Comparison of ENCODE assay signal across 28 mouse cellular contexts in the genomic region with DNA sequence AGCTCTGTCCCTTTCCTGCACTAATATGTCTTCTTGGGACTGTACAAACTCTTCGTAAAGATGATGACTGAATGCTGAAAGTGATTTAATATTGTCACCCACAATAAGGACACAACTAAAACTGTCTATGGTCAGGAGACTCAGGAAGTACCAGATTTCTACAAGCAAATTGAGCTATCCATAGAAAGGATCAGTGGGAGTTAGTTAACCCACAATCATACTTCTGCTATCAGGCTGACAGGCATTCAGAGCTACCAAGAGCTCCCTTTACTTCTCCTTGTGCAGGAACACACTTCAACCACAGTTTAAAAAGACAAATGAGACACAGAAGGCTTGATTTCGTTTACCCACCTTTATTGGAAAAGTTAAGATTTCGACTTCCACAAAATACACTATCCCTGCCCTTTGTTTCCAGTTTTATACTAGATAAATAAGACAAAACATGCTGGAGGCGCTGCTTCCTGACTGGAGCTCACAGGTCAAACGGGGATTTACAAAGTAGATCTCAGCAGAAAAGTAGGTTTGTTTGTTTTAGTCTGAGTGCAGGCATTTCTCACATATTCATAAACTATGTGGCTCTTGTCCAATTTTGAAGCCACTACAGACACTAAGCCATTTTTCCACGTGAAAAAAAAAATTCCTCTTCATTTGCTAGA.
DNase-seq lines count a peak whose midpoint lies in the region; ATAC-seq and TF ChIP-seq lines count a peak whose summit lies in the region.
"Had no signal": no experiment of that assay in that cellular context is flagged by ENCODE, and none has a peak within 500 bp of the region (broad histone marks: within the 10 kb centered on the region; RNA-seq: fewer than 3 reads in every experiment).

No protein-coding gene starts in this region.

- DNase-seq in embryonic facial prominence, embryonic 14.5 days (ENCODE audit: low spot score) = peak; percentile 18
- DNase-seq in embryonic facial prominence, embryonic 10.5 days (ENCODE audit: low spot score) = no peak
- peak; percentile 41 for DNase-seq in lung, embryonic 14.5 days
- no peak for DNase-seq in lung, postnatal 25 days (ENCODE audit: low spot score)
- DNase-seq in midbrain, embryonic 11.5 days (ENCODE audit: low spot score, missing footprints) = peak; percentile 69
- DNase-seq: adrenal gland, adult 2 months; adrenal gland, postnatal 10 days; adrenal gland, postnatal 25 days; B cell, adult 2 months; cerebellum, adult 11 months; cerebellum, adult 18-20 months; cerebellum, adult 8-10 months; cerebellum, adult 9-11 months; cerebellum, postnatal 14 days; cerebellum, postnatal 36 days; embryo, embryonic 11 days had no signal

- TF ChIP-seq CTCF in lung, embryonic 14.5 days (IDR thresholded peaks at IDR 0.05; ENCODE audit: low read depth) = no peak

- H3K9me3 ChIP-seq in embryonic facial prominence, embryonic 14.5 days (ENCODE audit: control insufficient read depth, low read length) = no peaks in the 10 kb centered on the region
- no peaks in the 10 kb centered on the region for H3K9me3 ChIP-seq in embryonic facial prominence, embryonic 10.5 days
- no peaks in the 10 kb centered on the region for H3K9me3 ChIP-seq in lung, embryonic 14.5 days (ENCODE audit: low read depth, low read length)
- no peaks in the 10 kb centered on the region for H3K9me3 ChIP-seq in midbrain, embryonic 11.5 days (ENCODE audit: control insufficient read depth, low read length)
- no peaks in the 10 kb centered on the region for H3K9me3 ChIP-seq in midbrain, embryonic 16.5 days (replicated peaks; ENCODE audit: control insufficient read depth, low read length, poor library complexity, severe bottlenecking)
- no peaks in the 10 kb centered on the region for H3K9me3 ChIP-seq in neural tube, embryonic 15.5 days (replicated peaks)
- H3K9me3 ChIP-seq: embryonic facial prominence, embryonic 12.5 days; embryonic facial prominence, embryonic 15.5 days; forebrain, embryonic 10.5 days; forebrain, embryonic 12.5 days; G1E had no signal

- ATAC-seq in embryonic facial prominence, embryonic 14.5 days (ENCODE audit: low read depth) = no peak
- no peak for ATAC-seq in lung, embryonic 14.5 days (ENCODE audit: insufficient read depth)
- ATAC-seq in midbrain, embryonic 11.5 days (ENCODE audit: low FRiP score) = no peak
- ATAC-seq in midbrain, embryonic 16.5 days = no peak
- no peak for ATAC-seq in neural tube, embryonic 15.5 days (ENCODE audit: low FRiP score)
- ATAC-seq: CD4-positive, CD25-positive, alpha-beta regulatory T cell, adult 4 months; forebrain, embryonic 14.5 days; forebrain, embryonic 16.5 days had no signal

- H3K27ac ChIP-seq in embryonic facial prominence, embryonic 14.5 days (replicated peaks; ENCODE audit: low read depth, low read length) = no peak overlapping the region
- H3K27ac ChIP-seq in embryonic facial prominence, embryonic 10.5 days (replicated peaks) = no peak overlapping the region
- no peak overlapping the region for H3K27ac ChIP-seq in lung, embryonic 14.5 days (ENCODE audit: low read depth)
- H3K27ac ChIP-seq in midbrain, embryonic 11.5 days (ENCODE audit: low read depth, low read length) = no peak overlapping the region
- H3K27ac ChIP-seq in midbrain, embryonic 16.5 days (ENCODE audit: low read length) = no peak overlapping the region
- H3K27ac ChIP-seq in neural tube, embryonic 15.5 days (replicated peaks) = no peak overlapping the region
- H3K27ac ChIP-seq: embryonic facial prominence, embryonic 12.5 days; embryonic facial prominence, embryonic 15.5 days; forebrain, embryonic 10.5 days; forebrain, embryonic 12.5 days had no signal

- H3K9ac ChIP-seq in embryonic facial prominence, embryonic 14.5 days (ENCODE audit: low read depth, low read length) = no peak overlapping the region
- H3K9ac ChIP-seq in lung, embryonic 14.5 days = no peak overlapping the region
- no peak overlapping the region for H3K9ac ChIP-seq in midbrain, embryonic 11.5 days (ENCODE audit: low read length)
- no peak overlapping the region for H3K9ac ChIP-seq in midbrain, embryonic 16.5 days (ENCODE audit: low read depth, low read length)
- no peak overlapping the region for H3K9ac ChIP-seq in neural tube, embryonic 15.5 days (replicated peaks)
- H3K9ac ChIP-seq: embryonic facial prominence, embryonic 12.5 days; embryonic facial prominence, embryonic 15.5 days; forebrain, embryonic 12.5 days had no signal

- 47% methylated on average over 6 of the region's 6 CpGs for WGBS in embryonic facial prominence, embryonic 14.5 days
- whole genome bisulfite sequencing in embryonic facial prominence, embryonic 10.5 days = 61% methylated on average over 6 of the region's 6 CpGs
- 20% methylated on average over 6 of the region's 6 CpGs for WGBS in lung, embryonic 14.5 days
- 67% methylated on average over 6 of the region's 6 CpGs for WGBS in midbrain, embryonic 11.5 days
- WGBS in midbrain, embryonic 16.5 days = 60% methylated on average over 6 of the region's 6 CpGs
- WGBS in neural tube, embryonic 15.5 days = 68% methylated on average over 6 of the region's 6 CpGs

- H3K4me2 ChIP-seq in embryonic facial prominence, embryonic 14.5 days (ENCODE audit: low read depth, low read length) = no peak overlapping the region
- no peak overlapping the region for H3K4me2 ChIP-seq in lung, embryonic 14.5 days
- no peak overlapping the region for H3K4me2 ChIP-seq in midbrain, embryonic 11.5 days
- no peak overlapping the region for H3K4me2 ChIP-seq in midbrain, embryonic 16.5 days (ENCODE audit: low read length)
- H3K4me2 ChIP-seq in neural tube, embryonic 15.5 days = no peak overlapping the region
- H3K4me2 ChIP-seq: embryonic facial prominence, embryonic 12.5 days; embryonic facial prominence, embryonic 15.5 days; forebrain, embryonic 12.5 days had no signal

- H3K4me3 ChIP-seq in embryonic facial prominence, embryonic 14.5 days (ENCODE audit: low read depth, low read length) = no peak overlapping the region
- H3K4me3 ChIP-seq in embryonic facial prominence, embryonic 10.5 days = no peak overlapping the region
- no peak overlapping the region for H3K4me3 ChIP-seq in lung, embryonic 14.5 days (ENCODE audit: low read depth, low read length)
- no peak overlapping the region for H3K4me3 ChIP-seq in midbrain, embryonic 11.5 days (ENCODE audit: low read depth, low read length)
- no peak overlapping the region for H3K4me3 ChIP-seq in midbrain, embryonic 16.5 days (ENCODE audit: low read depth, low read length)
- no peak overlapping the region for H3K4me3 ChIP-seq in neural tube, embryonic 15.5 days (replicated peaks)
- H3K4me3 ChIP-seq: embryonic facial prominence, embryonic 12.5 days; embryonic facial prominence, embryonic 15.5 days; erythroblast, embryonic 14.5 days; forebrain, embryonic 10.5 days; forebrain, embryonic 12.5 days had no signal

- no peaks in the 10 kb centered on the region for H3K36me3 ChIP-seq in embryonic facial prominence, embryonic 14.5 days (ENCODE audit: control insufficient read depth, insufficient read depth, low read length)
- H3K36me3 ChIP-seq in embryonic facial prominence, embryonic 10.5 days (replicated peaks) = no peaks in the 10 kb centered on the region
- no peaks in the 10 kb centered on the region for H3K36me3 ChIP-seq in lung, embryonic 14.5 days (ENCODE audit: insufficient read depth)
- H3K36me3 ChIP-seq in midbrain, embryonic 11.5 days (ENCODE audit: control insufficient read depth, insufficient read depth, low read length) = no peaks in the 10 kb centered on the region
- no peaks in the 10 kb centered on the region for H3K36me3 ChIP-seq in midbrain, embryonic 16.5 days (ENCODE audit: control insufficient read depth, insufficient read depth, low read length)
- no peaks in the 10 kb centered on the region for H3K36me3 ChIP-seq in neural tube, embryonic 15.5 days
- H3K36me3 ChIP-seq: embryonic facial prominence, embryonic 12.5 days; embryonic facial prominence, embryonic 15.5 days; forebrain, embryonic 10.5 days; forebrain, embryonic 12.5 days; G1E had no signal

- no peaks in the 10 kb centered on the region for H3K27me3 ChIP-seq in embryonic facial prominence, embryonic 14.5 days (replicated peaks; ENCODE audit: control insufficient read depth, insufficient read depth, low read length)
- H3K27me3 ChIP-seq in embryonic facial prominence, embryonic 10.5 days (replicated peaks; ENCODE audit: low read depth, poor library complexity, severe bottlenecking) = no peaks in the 10 kb centered on the region
- H3K27me3 ChIP-seq in lung, embryonic 14.5 days (ENCODE audit: insufficient read depth, low read length) = no peaks in the 10 kb centered on the region
- no peaks in the 10 kb centered on the region for H3K27me3 ChIP-seq in midbrain, embryonic 11.5 days (ENCODE audit: control insufficient read depth, insufficient read depth, low read length)
- H3K27me3 ChIP-seq in midbrain, embryonic 16.5 days (ENCODE audit: control insufficient read depth, insufficient read depth, low read depth, low read length) = no peaks in the 10 kb centered on the region
- no peaks in the 10 kb centered on the region for H3K27me3 ChIP-seq in neural tube, embryonic 15.5 days (replicated peaks)
- H3K27me3 ChIP-seq: CH12.LX; embryonic facial prominence, embryonic 12.5 days; embryonic facial prominence, embryonic 15.5 days; forebrain, embryonic 12.5 days had no signal

- H3K4me1 ChIP-seq in embryonic facial prominence, embryonic 14.5 days (ENCODE audit: control insufficient read depth, insufficient read depth, low read length) = no peaks in the 10 kb centered on the region
- H3K4me1 ChIP-seq in embryonic facial prominence, embryonic 10.5 days = no peaks in the 10 kb centered on the region
- H3K4me1 ChIP-seq in lung, embryonic 14.5 days (ENCODE audit: insufficient read depth) = no peaks in the 10 kb centered on the region
- H3K4me1 ChIP-seq in midbrain, embryonic 11.5 days (ENCODE audit: control insufficient read depth, insufficient read depth, low read length) = no peaks in the 10 kb centered on the region
- H3K4me1 ChIP-seq in midbrain, embryonic 16.5 days (ENCODE audit: control insufficient read depth, insufficient read depth, low read length) = no peaks in the 10 kb centered on the region
- peaks cover 6% of the 10 kb centered on the region for H3K4me1 ChIP-seq in neural tube, embryonic 15.5 days
- H3K4me1 ChIP-seq: embryonic facial prominence, embryonic 12.5 days; embryonic facial prominence, embryonic 15.5 days had no signal

Comparison
In these comparisons a context has a peak if more than half of its experiments do, and no peak if none do; other contexts are left out.
1. DNase-seq: peak in embryonic facial prominence, embryonic 14.5 days (single experiment), lung, embryonic 14.5 days (single experiment) and midbrain, embryonic 11.5 days (single experiment); none in embryonic facial prominence, embryonic 10.5 days (single experiment) and lung, postnatal 25 days (single experiment).